Comparison of ENCODE assay signal across 8 mouse cellular contexts in the genomic region with DNA sequence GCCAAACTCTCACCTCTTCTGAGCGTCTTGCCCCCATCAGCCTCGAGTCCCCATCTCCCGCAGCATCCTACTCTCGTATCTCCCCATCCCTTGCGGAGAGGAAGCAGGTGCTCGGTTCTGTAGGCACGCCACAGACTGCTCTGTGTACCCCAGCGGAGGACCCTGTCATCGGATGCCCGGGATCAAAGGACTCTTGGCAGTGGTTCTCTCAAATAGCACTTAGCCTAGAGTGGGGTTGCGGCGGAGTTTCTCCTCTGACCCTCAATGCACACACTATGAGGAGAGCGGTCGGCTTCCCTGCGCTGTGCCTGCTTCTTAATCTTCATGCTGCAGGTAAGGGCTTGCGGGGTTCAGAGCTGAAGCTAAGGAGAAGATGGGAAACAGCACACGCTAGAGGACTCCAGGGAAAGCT. TPM values are rescaled to one million over a fixed set of nuclear protein-coding genes. Genes with fewer than 3 reads are reported as not detected.
DNase-seq lines count a peak whose midpoint lies in the region; ATAC-seq and TF ChIP-seq lines count a peak whose summit lies in the region.

No protein-coding gene starts in this region.

- H3K36me3 ChIP-seq in heart, embryonic 10.5 days = no peaks in the 10 kb centered on the region
- no peaks in the 10 kb centered on the region for H3K36me3 ChIP-seq in E14TG2a.4 (ENCODE audit: insufficient read depth, low read length)
- no peaks in the 10 kb centered on the region for H3K36me3 ChIP-seq in heart, postnatal 0 days (replicated peaks; ENCODE audit: control insufficient read depth, insufficient read depth, low read length)

- no peak for TF ChIP-seq EP300 in heart, postnatal 0 days (IDR thresholded peaks at IDR 0.05; ENCODE audit: low read depth)

- no peak for TF ChIP-seq CTCF in E14TG2a.4 (conservative IDR thresholded peaks at IDR 0.05; ENCODE audit: low read length)
- no peak for TF ChIP-seq CTCF in heart, postnatal 0 days (IDR thresholded peaks at IDR 0.05; ENCODE audit: low read depth)

- 1% methylated on average over 17 of the region's 17 CpGs for WGBS in heart, embryonic 10.5 days
- 2% methylated on average over 17 of the region's 17 CpGs for WGBS in heart, postnatal 0 days

- peaks cover 11% of the 10 kb centered on the region for H3K27me3 ChIP-seq in heart, embryonic 10.5 days (ENCODE audit: insufficient read depth, poor library complexity, severe bottlenecking)
- H3K27me3 ChIP-seq in E14TG2a.4 (ENCODE audit: insufficient read depth, low read length) = peaks cover 14% of the 10 kb centered on the region
- H3K27me3 ChIP-seq in heart, postnatal 0 days (ENCODE audit: control insufficient read depth, insufficient read depth, low read length) = peaks cover 16% of the 10 kb centered on the region

- H3K27ac ChIP-seq in heart, embryonic 10.5 days = no peak overlapping the region
- no peak overlapping the region for H3K27ac ChIP-seq in heart, postnatal 0 days (ENCODE audit: low read depth)

- H3K4me1 ChIP-seq in heart, embryonic 10.5 days = peaks cover 16% of the 10 kb centered on the region
- peaks cover 18% of the 10 kb centered on the region for H3K4me1 ChIP-seq in E14TG2a.4 (replicated peaks; ENCODE audit: low read depth, low read length)
- H3K4me1 ChIP-seq in heart, postnatal 0 days (ENCODE audit: control insufficient read depth, insufficient read depth) = 0 out of 2 replicates have a peak, but pooled peaks cover 4% of the 10 kb centered on the region

- no peaks in the 10 kb centered on the region for H3K9me3 ChIP-seq in heart, embryonic 10.5 days
- H3K9me3 ChIP-seq in E14TG2a.4 (ENCODE audit: low read length) = no peaks in the 10 kb centered on the region
- H3K9me3 ChIP-seq in heart, postnatal 0 days (replicated peaks; ENCODE audit: control insufficient read depth, low read length) = no peaks in the 10 kb centered on the region

- H3K4me2 ChIP-seq in heart, postnatal 0 days (ENCODE audit: low read depth, low read length) = peak overlapping the region; percentile 53

- no peak for ATAC-seq in heart, postnatal 0 days (ENCODE audit: insufficient read depth, low read depth)
- ATAC-seq in megakaryocyte progenitor cell, adult 5-6 weeks (replicated peaks; ENCODE audit: poor library complexity) = peak; percentile 13; the same call in 1 of the 2 replicates

- DNase-seq in heart, embryonic 10.5 days (ENCODE audit: low spot score) = no peak
- DNase-seq in heart, adult 9 months (ENCODE audit: low spot score in 2 of 2) = no peak
- DNase-seq in heart, postnatal 0 days (ENCODE audit: low spot score) = no peak
- DNase-seq in gastrocnemius, adult 18-20 months (ENCODE audit: low spot score) = no peak
- no peak for DNase-seq in gastrocnemius, adult 8-10 months (ENCODE audit: low spot score in 2 of 2)
- DNase-seq in natural killer cell, adult 2 months (ENCODE audit: low spot score in 2 of 2) = no peak

- H3K9ac ChIP-seq in heart, postnatal 0 days (replicated peaks; ENCODE audit: low read depth, low read length) = no peak overlapping the region

- peak overlapping the region; percentile 57 for H3K4me3 ChIP-seq in heart, embryonic 10.5 days
- peak overlapping the region; percentile 82 for H3K4me3 ChIP-seq in E14TG2a.4 (replicated peaks; ENCODE audit: low read length)
- peak overlapping the region; percentile 28 for H3K4me3 ChIP-seq in heart, postnatal 0 days (ENCODE audit: low read depth, low read length)

RNA-seq across cellular contexts. Expression of a gene that starts 0.5 kb away (rescaled TPM):
- 0.41 and 0.53 TPM in 2 replicates for polyA plus RNA-seq in heart, embryonic 10.5 days (2016; fragmentation: Nextera tagmentation; extraction: Ambion mirVana)
- total RNA-seq in heart, postnatal 0 days (2014; rRNA removed; ENCODE audit: low replicate concordance) = 0.31 TPM in 1 of 2 replicates, not detected in the other
- 0.65 and 0.75 TPM in 2 replicates for polyA plus RNA-seq in heart, postnatal 0 days (2015; fragmentation: Nextera tagmentation; extraction: Ambion mirVana)
- total RNA-seq in megakaryocyte progenitor cell, adult 5-6 weeks (2015) = 2.5 and 2.9 TPM in 2 replicates
- 1.7 and 3.0 TPM in 2 replicates for total RNA-seq in megakaryocyte progenitor cell, adult 5-6 weeks (2017)
- 1 to 10 TPM in 1 of 2 experiments, under 1 TPM in 1; 0.75 to 1.3 TPM for total RNA-seq in gastrocnemius, adult 18-20 months (2021)
- total RNA-seq in gastrocnemius, adult 8-10 months (2022) = under 1 TPM; 0.36 to 0.73 (median 0.39) TPM

Comparison
In these comparisons a context has a peak if more than half of its experiments do, and no peak if none do; other contexts are left out.
1. H3K4me3 ChIP-seq: peak in every context shown above with its lines; median percentile 82 in E14TG2a.4; 57 in heart, embryonic 10.5 days; 28 in heart, postnatal 0 days.